Mouse (Mus musculus): ENCODE measurements at regions not wholly inside any gene's neighbourhood (a gene's known extent, or its start where the extent isn't known, plus 50 kb on each side); places are given as distances from the start of the nearest gene placed in this dataset.

GRCm38 (mm10) chr14:101376690-101377089 lies 176.6 kb upstream of the Prr30 start:
- TF ChIP-seq FLI1 (IDR thresholded peaks at IDR 0.05; ENCODE audit: low read length) = no peak
- TF ChIP-seq GATA1 (IDR thresholded peaks at IDR 0.05; ENCODE audit: borderline replicate concordance, low read length) = no peak
